Mouse (Mus musculus) limb, embryonic 12.5 days (tissue): Measurements from ENCODE around the gene Tbc1d2. TPM values are rescaled to one million over a fixed set of nuclear protein-coding genes. Genes with fewer than 3 reads are reported as not detected.
"Not testable (repeated sequence)": the region's sequence is repeated elsewhere in the genome, so short reads cannot be mapped to it uniquely, and the experiment has no call there.

Source experiments
- ATAC-seq: fragments of 200-750 bp; cut with Nextera tagmentation; 2 replicates; pipeline ENCODE4 v1.8.0; 2017; ENCODE audit warnings: low read depth, moderate TSS enrichment; ENCODE audit not compliant: insufficient number of reproducible peaks, insufficient read depth, low FRiP score, low TSS enrichment
- H3K27ac ChIP-seq: fragments of 300-500 bp; sonication (generic); 2 replicates; pipeline ENCODE4 v1.5.1; 2016; ENCODE audit warnings: mild to moderate bottlenecking, moderate library complexity
- H3K27me3 ChIP-seq: fragments of 300-500 bp; sonication (generic); 2 replicates; pipeline ENCODE4 v1.6.1; 2016; ENCODE audit warnings: mild to moderate bottlenecking, moderate library complexity
- H3K36me3 ChIP-seq: fragments of 300-500 bp; sonication (generic); 2 replicates; pipeline ENCODE4 v1.6.1; 2016; ENCODE audit warnings: mild to moderate bottlenecking, moderate library complexity
- H3K4me1 ChIP-seq: fragments of 300-500 bp; sonication (generic); replicated peaks from 2 replicates; pipeline ENCODE4 v1.6.1; 2016
- H3K4me2 ChIP-seq: fragments of 300-500 bp; sonication (generic); 2 replicates; pipeline ENCODE4 v1.6.1; 2016; ENCODE audit warnings: mild to moderate bottlenecking, moderate library complexity
- H3K4me3 ChIP-seq: fragments of 300-500 bp; sonication (generic); replicated peaks from 2 replicates; pipeline ENCODE4 v1.5.1; 2016; ENCODE audit warnings: mild to moderate bottlenecking
- H3K9ac ChIP-seq: fragments of 300-500 bp; sonication (generic); replicated peaks from 2 replicates; pipeline ENCODE4 v1.6.1; 2016; ENCODE audit warnings: mild to moderate bottlenecking, moderate library complexity
- H3K9me3 ChIP-seq: fragments of 300-500 bp; sonication (generic); 2 replicates; pipeline ENCODE4 v1.6.1; 2016; ENCODE audit warnings: mild to moderate bottlenecking, moderate library complexity
- WGBS: fragments of 180-500 bp; shearing (Covaris S2); methylation state at CpG from one replicate; pipeline ENCODE4 v1.1.7; 2016; 5-methylcytosine and 5-hydroxymethylcytosine counted together
- polyA plus RNA-seq: library from polyadenylated mRNA; unstranded; fragments of >200 nt; fragmentation: Nextera tagmentation; extraction: Ambion mirVana; gene quantifications from 2 replicates; pipeline ENCODE4 v1.2.1, GENCODE M21; 2016

The Tbc1d2 gene
- polyA plus RNA-seq, 1 experiment from 2014 or later, result 2.1 TPM

GRCm38 (mm10) chr4:46589946-46590684, 59.9 kb downstream of the Tbc1d2 start:
- Histone ChIP-seq H3K36me3 (no peaks in the 10 kb centered on the region), H3K4me3 (no peak overlapping the region), H3K9ac (no peak overlapping the region), H3K27me3 (no peaks in the 10 kb centered on the region), H3K4me1 (no peaks in the 10 kb centered on the region), H3K9me3 (no peaks in the 10 kb centered on the region), H3K27ac (no peak overlapping the region), H3K4me2 (no peak overlapping the region)
- 75% methylated on average over 5 of the region's 5 CpGs for WGBS
- ATAC-seq, result no peak

GRCm38 (mm10) chr4:46589151-46589550, 60.9 kb downstream of the Tbc1d2 start:
- 70% methylated on average over 8 of the region's 8 CpGs for WGBS
- Histone ChIP-seq H3K9ac (no peak overlapping the region), H3K4me1 (no peaks in the 10 kb centered on the region), H3K9me3 (no peaks in the 10 kb centered on the region), H3K27me3 (no peaks in the 10 kb centered on the region), H3K27ac (no peak overlapping the region), H3K4me2 (no peak overlapping the region), H3K36me3 (no peaks in the 10 kb centered on the region), H3K4me3 (no peak overlapping the region)
- ATAC-seq, result no peak

- Histone ChIP-seq H3K4me1 (no peaks in the 10 kb centered on the region), H3K27me3 (no peaks in the 10 kb centered on the region), H3K4me3 (no peak overlapping the region), H3K27ac (no peak overlapping the region), H3K9me3 (no peaks in the 10 kb centered on the region), H3K36me3 (no peaks in the 10 kb centered on the region), H3K4me2 (no peak overlapping the region), H3K9ac (no peak overlapping the region)
- WGBS, result 84% methylated on average over 4 of the region's 4 CpGs
- no peak for ATAC-seq
Observed at GRCm38 (mm10) chr4:46586473-46586872, 63.5 kb downstream of the Tbc1d2 start.

- Histone ChIP-seq H3K9ac (no peak overlapping the region), H3K27ac (no peak overlapping the region), H3K4me3 (no peak overlapping the region), H3K4me1 (no peaks in the 10 kb centered on the region), H3K36me3 (no peaks in the 10 kb centered on the region), H3K9me3 (peaks cover 3% of the 10 kb centered on the region; the same call in 1 of the 2 replicates), H3K27me3 (no peaks in the 10 kb centered on the region), H3K4me2 (no peak overlapping the region)
- WGBS, result 77% methylated on average over 8 of the region's 8 CpGs
- ATAC-seq, result no peak
Observed at GRCm38 (mm10) chr4:46585811-46586190, 64.2 kb downstream of the Tbc1d2 start.

- Histone ChIP-seq H3K4me1 (no peaks in the 10 kb centered on the region), H3K27ac (no peak overlapping the region), H3K9me3 (peaks cover 6% of the 10 kb centered on the region; the same call in 1 of the 2 replicates), H3K4me2 (no peak overlapping the region), H3K9ac (no peak overlapping the region), H3K36me3 (no peaks in the 10 kb centered on the region), H3K4me3 (no peak overlapping the region), H3K27me3 (no peaks in the 10 kb centered on the region)
- no peak for ATAC-seq
- WGBS, result 77% methylated on average over 13 of the region's 13 CpGs
Observed at GRCm38 (mm10) chr4:46585041-46585810, 64.8 kb downstream of the Tbc1d2 start.

GRCm38 (mm10) chr4:46584536-46584935, 65.5 kb downstream of the Tbc1d2 start:
- H3K27ac ChIP-seq, H3K36me3 ChIP-seq, H3K4me3 ChIP-seq, H3K4me1 ChIP-seq, H3K9me3 ChIP-seq, ATAC-seq, H3K4me2 ChIP-seq, H3K9ac ChIP-seq, H3K27me3 ChIP-seq: not testable (repeated sequence)
- 55% methylated on average over 3 of the region's 3 CpGs for WGBS

- not testable (repeated sequence) for H3K27ac ChIP-seq, H3K36me3 ChIP-seq, H3K4me1 ChIP-seq, ATAC-seq, H3K9ac ChIP-seq, H3K4me3 ChIP-seq, H3K9me3 ChIP-seq, H3K4me2 ChIP-seq, H3K27me3 ChIP-seq
- 94% methylated on average over 2 of the region's 6 CpGs for WGBS
Observed at GRCm38 (mm10) chr4:46584084-46584483, 65.9 kb downstream of the Tbc1d2 start.

- not testable (repeated sequence) for H3K4me3 ChIP-seq, H3K4me2 ChIP-seq, H3K27ac ChIP-seq, H3K4me1 ChIP-seq, H3K9ac ChIP-seq, H3K9me3 ChIP-seq, ATAC-seq, H3K36me3 ChIP-seq, H3K27me3 ChIP-seq
- WGBS, result 91% methylated on average over 9 of the region's 9 CpGs
Observed at GRCm38 (mm10) chr4:46582024-46582423, 68.0 kb downstream of the Tbc1d2 start.

GRCm38 (mm10) chr4:46581577-46581976, 68.4 kb downstream of the Tbc1d2 start:
- not testable (repeated sequence) for H3K9ac ChIP-seq, H3K4me3 ChIP-seq, H3K4me2 ChIP-seq, H3K27me3 ChIP-seq, H3K27ac ChIP-seq, H3K9me3 ChIP-seq, H3K36me3 ChIP-seq, H3K4me1 ChIP-seq, ATAC-seq
- 94% methylated on average over 22 of the region's 22 CpGs for WGBS

- not testable (repeated sequence) for H3K36me3 ChIP-seq, H3K4me2 ChIP-seq, ATAC-seq, H3K4me1 ChIP-seq, H3K4me3 ChIP-seq, H3K9ac ChIP-seq, H3K27me3 ChIP-seq, H3K9me3 ChIP-seq, H3K27ac ChIP-seq
- WGBS, result 89% methylated on average over 15 of the region's 15 CpGs
Observed at GRCm38 (mm10) chr4:46580799-46581243, 69.2 kb downstream of the Tbc1d2 start.

- H3K27me3 ChIP-seq, H3K4me1 ChIP-seq, H3K4me3 ChIP-seq, H3K36me3 ChIP-seq, H3K9ac ChIP-seq, ATAC-seq, H3K27ac ChIP-seq, H3K9me3 ChIP-seq, H3K4me2 ChIP-seq: not testable (repeated sequence)
- WGBS, result 92% methylated on average over 8 of the region's 8 CpGs
Observed at GRCm38 (mm10) chr4:46578796-46579346, 71.1 kb downstream of the Tbc1d2 start.
